Mouse (Mus musculus): Measurements from ENCODE around the gene Adam12. TPM values are rescaled to one million over a fixed set of nuclear protein-coding genes. Genes with fewer than 3 reads are reported as not detected.

Adam12 gene
- total RNA-seq, 2 experiments from 2014 or later: 4.0 to 7.6 TPM

GRCm38 (mm10) chr7:133858506-133858905 is 373.4 kb downstream of the Adam12 start:
- DNase-seq (ENCODE audit: low spot score in 2 of 2): no peak
- intact Hi-C loops (cut with DNase I): loop anchor here (5.0 to 10.0 kb wide), 2 partner anchors 709 to 1626 kb away; no protein-coding TSS in a partner anchor

GRCm38 (mm10) chr7:133856278-133856677 is 375.7 kb downstream of the Adam12 start:
- intact Hi-C loops (cut with DNase I): loop anchor here (2.0 to 10.0 kb wide), 4 partner anchors 369 to 1629 kb away; no protein-coding TSS in a partner anchor

GRCm38 (mm10) chr7:133850735-133851134 is 381.2 kb downstream of the Adam12 start:
- no peak for DNase-seq (ENCODE audit: low spot score in 2 of 2)
- intact Hi-C loops (cut with DNase I): loop anchor here (10.0 kb wide), 1 partner anchor 1634 kb away; no protein-coding TSS in a partner anchor

More at GRCm38 (mm10) chr7:133856278-133856677, 375.7 kb downstream of the Adam12 start:
- peak; percentile 67 to 76 for DNase-seq (ENCODE audit: low spot score in 2 of 2)

GRCm38 (mm10) chr7:133848180-133848579 is 383.8 kb downstream of the Adam12 start:
- no peak for DNase-seq (ENCODE audit: low spot score in 2 of 2)
- intact Hi-C loops (cut with DNase I): no loop called here

- intact Hi-C loops (cut with DNase I): no loop called here
- no peak for DNase-seq (ENCODE audit: low spot score in 2 of 2)
These were observed 384.8 kb downstream of the Adam12 start for GRCm38 (mm10) chr7:133847175-133847574.

- no peak for DNase-seq (ENCODE audit: low spot score in 2 of 2)
- intact Hi-C loops (cut with DNase I): no loop called here
These were observed 389.9 kb downstream of the Adam12 start for GRCm38 (mm10) chr7:133842079-133842478.

- peak; percentile 39 to 45 for DNase-seq (ENCODE audit: low spot score in 2 of 2)
- intact Hi-C loops (cut with DNase I): no loop called here
These were observed 392.4 kb downstream of the Adam12 start for GRCm38 (mm10) chr7:133839546-133839945.

Small RNA genes within 50 kb of the gene (microRNA-seq; reads per million reads assigned to microRNA genes)
- gene Gm23631: not detected

Other genes starting within 250 kb of the Adam12 start
- 1 to 10 TPM; 2.9 TPM for gene D7Ertd443e, start 153.5 kb upstream of the Adam12 start, total RNA-seq (2021)

Data from left cerebral cortex, postnatal 36 days (tissue).